Mouse (Mus musculus) forebrain, embryonic 11.5 days (tissue): ENCODE data around the gene Axl. TPM values are rescaled to one million over a fixed set of nuclear protein-coding genes. Genes with fewer than 3 reads are reported as not detected.
"Not testable (repeated sequence)": the region's sequence is repeated elsewhere in the genome, so short reads cannot be mapped to it uniquely, and the experiment has no call there.

Experiments
- ATAC-seq: fragments of 200-750 bp; cut with Nextera tagmentation; replicated peaks from 2 replicates; pipeline ENCODE4 v1.8.0; 2017; ENCODE audit warnings: moderate TSS enrichment; ENCODE audit not compliant: low FRiP score
- DNase-seq: peaks from one replicate; pipeline ENCODE4 v3.0.0-alpha.2; 2017; ENCODE audit warnings: low spot score
- H3K27ac ChIP-seq: fragments of 300-500 bp; sonication (generic); 2 replicates; pipeline ENCODE4 v1.5.1; 2014; ENCODE audit warnings: low read depth, low read length
- H3K27me3 ChIP-seq: fragments of 300-500 bp; sonication (generic); 2 replicates; pipeline ENCODE4 v1.6.1; 2014; ENCODE audit warnings: mild to moderate bottlenecking, low read length, mixed read lengths; ENCODE audit not compliant: control insufficient read depth, insufficient read depth
- H3K36me3 ChIP-seq: fragments of 300-500 bp; sonication (generic); 2 replicates; pipeline ENCODE4 v1.6.1; 2014; ENCODE audit warnings: mild to moderate bottlenecking, low read length, moderate library complexity, mixed read lengths; ENCODE audit not compliant: control insufficient read depth, insufficient read depth
- H3K4me1 ChIP-seq: fragments of 300-500 bp; sonication (generic); replicated peaks from 2 replicates; pipeline ENCODE4 v1.6.1; 2014; ENCODE audit warnings: low read length, mixed read lengths; ENCODE audit not compliant: control insufficient read depth, insufficient read depth
- H3K4me2 ChIP-seq: fragments of 300-500 bp; sonication (generic); 2 replicates; pipeline ENCODE4 v1.6.1; 2014; ENCODE audit warnings: low read depth, mild to moderate bottlenecking, low read length, moderate library complexity, mixed read lengths; ENCODE audit not compliant: severe bottlenecking
- H3K4me3 ChIP-seq: fragments of 300-500 bp; sonication (generic); 2 replicates; pipeline ENCODE4 v1.5.1; 2014; ENCODE audit warnings: low read depth, low read length
- H3K9ac ChIP-seq: fragments of 300-500 bp; sonication (generic); 2 replicates; pipeline ENCODE4 v1.6.1; 2014; ENCODE audit warnings: low read length
- H3K9me3 ChIP-seq: fragments of 300-500 bp; sonication (generic); 2 replicates; pipeline ENCODE4 v1.6.1; 2016; ENCODE audit warnings: low read length, mixed read lengths; ENCODE audit not compliant: control insufficient read depth
- WGBS: fragments of 180-500 bp; shearing (Covaris S2); extraction: QIAGEN DNeasy Blood & Tissue Kit; methylation state at CpG from one replicate; pipeline ENCODE4 v1.1.7; 2014; 5-methylcytosine and 5-hydroxymethylcytosine counted together
- polyA plus RNA-seq: library from polyadenylated mRNA; unstranded; fragments of >200 nt; fragmentation: Nextera tagmentation; extraction: Ambion mirVana; gene quantifications from 2 replicates; pipeline ENCODE4 v1.2.1, GENCODE M21; 2014

The Axl gene
- polyA plus RNA-seq, 1 experiment from 2014 or later: 37.2 TPM

- no peak overlapping the region for H3K27ac ChIP-seq
- 36% methylated on average over 24 of the region's 24 CpGs for WGBS
- DNase-seq (peak; percentile 61), ATAC-seq (no peak)
- H3K27me3 ChIP-seq: no peaks in the 10 kb centered on the region
- peak overlapping the region; percentile 23; the same call in 1 of the 2 replicates for H3K9ac ChIP-seq
- H3K9me3 ChIP-seq: peaks cover 3% of the 10 kb centered on the region; the same call in 1 of the 2 replicates
- H3K4me3 ChIP-seq: no peak overlapping the region
- no peaks in the 10 kb centered on the region for H3K36me3 ChIP-seq
- H3K4me2 ChIP-seq: peak overlapping the region; percentile 33; the same call in 1 of the 2 replicates
- H3K4me1 ChIP-seq: peaks cover 2% of the 10 kb centered on the region; the same call in 1 of the 2 replicates
Observed at GRCm38 (mm10) chr7:25802241-25803125, 14.0 kb upstream of the Axl start.

- Histone ChIP-seq H3K36me3 (no peaks in the 10 kb centered on the region), H3K27me3 (no peaks in the 10 kb centered on the region), H3K9ac (no peak overlapping the region), H3K27ac (no peak overlapping the region), H3K4me1 (peaks cover 2% of the 10 kb centered on the region; the same call in 1 of the 2 replicates), H3K4me2 (no peak overlapping the region), H3K4me3 (no peak overlapping the region), H3K9me3 (peaks cover 3% of the 10 kb centered on the region; the same call in 1 of the 2 replicates)
- DNase-seq (no peak), ATAC-seq (no peak)
- WGBS: 91% methylated on average over 6 of the region's 6 CpGs
Observed at GRCm38 (mm10) chr7:25801031-25801430, 12.5 kb upstream of the Axl start.

GRCm38 (mm10) chr7:25799369-25799768 is 10.9 kb upstream of the Axl start:
- H3K27me3 ChIP-seq: no peaks in the 10 kb centered on the region
- no peaks in the 10 kb centered on the region; the same call in 1 of the 2 replicates for H3K4me1 ChIP-seq
- H3K4me3 ChIP-seq: no peak overlapping the region
- H3K9ac ChIP-seq: no peak overlapping the region
- peaks cover 3% of the 10 kb centered on the region; the same call in 1 of the 2 replicates for H3K9me3 ChIP-seq
- DNase-seq (no peak), ATAC-seq (no peak)
- H3K4me2 ChIP-seq: no peak overlapping the region
- no peak overlapping the region for H3K27ac ChIP-seq
- H3K36me3 ChIP-seq: no peaks in the 10 kb centered on the region
- WGBS: 90% methylated on average over 1 of the region's 1 CpGs

- Histone ChIP-seq H3K9ac (no peak overlapping the region), H3K4me2 (no peak overlapping the region), H3K9me3 (peaks cover 3% of the 10 kb centered on the region; the same call in 1 of the 2 replicates), H3K4me1 (no peaks in the 10 kb centered on the region; the same call in 1 of the 2 replicates), H3K36me3 (no peaks in the 10 kb centered on the region), H3K27ac (no peak overlapping the region), H3K27me3 (no peaks in the 10 kb centered on the region), H3K4me3 (no peak overlapping the region)
- DNase-seq: no peak
- 82% methylated on average over 2 of the region's 2 CpGs for WGBS
- no peak for ATAC-seq
Observed at GRCm38 (mm10) chr7:25798540-25798939, 10.0 kb upstream of the Axl start.

- Histone ChIP-seq H3K9ac (no peak overlapping the region), H3K4me3 (no peak overlapping the region), H3K4me2 (no peak overlapping the region), H3K4me1 (no peaks in the 10 kb centered on the region), H3K9me3 (peaks cover 3% of the 10 kb centered on the region; the same call in 1 of the 2 replicates), H3K36me3 (no peaks in the 10 kb centered on the region), H3K27me3 (no peaks in the 10 kb centered on the region), H3K27ac (no peak overlapping the region)
- 86% methylated on average over 8 of the region's 8 CpGs for WGBS
- DNase-seq (no peak), ATAC-seq (no peak)
Observed at GRCm38 (mm10) chr7:25794775-25795174, 6.3 kb upstream of the Axl start.

GRCm38 (mm10) chr7:25793679-25794078 is 5.2 kb upstream of the Axl start:
- H3K4me3 ChIP-seq: no peak overlapping the region
- H3K4me2 ChIP-seq: no peak overlapping the region
- H3K36me3 ChIP-seq: no peaks in the 10 kb centered on the region
- no peak overlapping the region for H3K27ac ChIP-seq
- peaks cover 3% of the 10 kb centered on the region; the same call in 1 of the 2 replicates for H3K9me3 ChIP-seq
- H3K4me1 ChIP-seq: peaks cover 2% of the 10 kb centered on the region; the same call in 1 of the 2 replicates
- ATAC-seq (no peak), DNase-seq (no peak)
- H3K9ac ChIP-seq: no peak overlapping the region
- WGBS: 48% methylated on average over 3 of the region's 3 CpGs
- no peaks in the 10 kb centered on the region for H3K27me3 ChIP-seq

- not testable (repeated sequence) for H3K4me1 ChIP-seq, H3K4me2 ChIP-seq, H3K27me3 ChIP-seq, ATAC-seq, H3K36me3 ChIP-seq, H3K9ac ChIP-seq, DNase-seq, H3K9me3 ChIP-seq, H3K27ac ChIP-seq, H3K4me3 ChIP-seq
- WGBS: 76% methylated on average over 9 of the region's 9 CpGs
Observed at GRCm38 (mm10) chr7:25792966-25793365, 4.5 kb upstream of the Axl start.

- peaks cover 7% of the 10 kb centered on the region; the same call in 1 of the 2 replicates for H3K4me1 ChIP-seq
- H3K9ac ChIP-seq: no peak overlapping the region
- no peak overlapping the region for H3K27ac ChIP-seq
- H3K4me2 ChIP-seq: no peak overlapping the region
- H3K27me3 ChIP-seq: no peaks in the 10 kb centered on the region
- no peaks in the 10 kb centered on the region for H3K9me3 ChIP-seq
- no peak overlapping the region for H3K4me3 ChIP-seq
- 78% methylated on average over 8 of the region's 8 CpGs for WGBS
- no peak for ATAC-seq
- DNase-seq: no peak
- no peaks in the 10 kb centered on the region for H3K36me3 ChIP-seq
Observed at GRCm38 (mm10) chr7:25790615-25791014, 2.1 kb upstream of the Axl start.
